Mouse (Mus musculus): ENCODE results near the gene Gria3. TPM values are rescaled to one million over a fixed set of nuclear protein-coding genes. Genes with fewer than 3 reads are reported as not detected.

Gria3 gene
- polyA plus RNA-seq, 1 experiment from 2014 or later: 19.1 TPM

DNA sequence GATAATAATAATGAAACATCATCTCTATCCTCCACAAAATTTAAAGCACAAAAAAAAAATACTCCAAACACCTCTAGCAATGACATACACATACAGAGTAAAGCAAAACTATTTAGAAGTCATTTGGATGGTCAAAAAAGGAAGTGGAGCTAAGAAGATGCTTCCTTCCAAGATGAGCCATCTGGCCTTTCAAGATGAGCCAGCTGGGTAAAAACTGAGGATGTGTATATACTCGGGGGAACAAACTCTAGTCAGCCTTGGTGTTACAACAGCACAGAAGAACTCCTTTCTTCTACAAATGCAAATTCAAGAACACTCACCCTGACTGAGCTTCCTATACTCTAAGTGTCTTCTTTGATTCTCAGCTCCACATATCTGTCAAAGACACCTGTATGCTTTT is 172.4 kb downstream of the Gria3 start:
- no peak for ATAC-seq (ENCODE audit: low FRiP score)
- Histone ChIP-seq H3K36me3 (no peaks in the 10 kb centered on the region), H3K9me3 (replicated peaks) (no peaks in the 10 kb centered on the region), H3K4me2 (no peak overlapping the region), H3K27me3 (replicated peaks) (no peaks in the 10 kb centered on the region), H3K9ac (replicated peaks) (no peak overlapping the region), H3K4me1 (no peaks in the 10 kb centered on the region), H3K27ac (replicated peaks) (no peak overlapping the region), H3K4me3 (replicated peaks) (no peak overlapping the region)
- 81% methylated on average over 1 of the region's 1 CpGs for WGBS

DNA sequence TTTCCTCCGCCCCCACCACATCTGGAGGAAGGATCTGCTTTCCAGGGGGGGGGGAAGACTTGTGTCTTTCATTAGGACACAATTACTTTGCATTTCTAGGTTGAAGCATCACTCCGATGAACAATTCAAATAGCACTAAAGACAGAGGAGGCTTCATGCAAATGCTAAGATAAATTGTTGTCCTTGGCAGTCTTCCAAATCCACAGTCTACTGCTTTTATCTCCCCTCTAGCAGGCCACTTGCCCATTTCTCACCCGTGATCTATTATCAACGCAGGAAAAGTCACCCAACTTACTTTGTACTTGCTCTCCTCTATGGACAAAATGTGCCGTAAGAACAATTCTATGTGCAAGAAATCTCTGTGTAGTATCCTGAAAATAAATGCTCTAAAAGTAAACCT is 178.1 kb downstream of the Gria3 start:
- H3K36me3 ChIP-seq: no peaks in the 10 kb centered on the region
- H3K4me1 ChIP-seq: no peaks in the 10 kb centered on the region
- no peaks in the 10 kb centered on the region for H3K27me3 ChIP-seq (replicated peaks)
- no peak overlapping the region for H3K9ac ChIP-seq (replicated peaks)
- H3K27ac ChIP-seq (replicated peaks): no peak overlapping the region
- no peaks in the 10 kb centered on the region for H3K9me3 ChIP-seq (replicated peaks)
- H3K4me3 ChIP-seq (replicated peaks): no peak overlapping the region
- no peak overlapping the region for H3K4me2 ChIP-seq
- no peak for ATAC-seq (ENCODE audit: low FRiP score)
- 51% methylated on average over 5 of the region's 5 CpGs for WGBS

DNA sequence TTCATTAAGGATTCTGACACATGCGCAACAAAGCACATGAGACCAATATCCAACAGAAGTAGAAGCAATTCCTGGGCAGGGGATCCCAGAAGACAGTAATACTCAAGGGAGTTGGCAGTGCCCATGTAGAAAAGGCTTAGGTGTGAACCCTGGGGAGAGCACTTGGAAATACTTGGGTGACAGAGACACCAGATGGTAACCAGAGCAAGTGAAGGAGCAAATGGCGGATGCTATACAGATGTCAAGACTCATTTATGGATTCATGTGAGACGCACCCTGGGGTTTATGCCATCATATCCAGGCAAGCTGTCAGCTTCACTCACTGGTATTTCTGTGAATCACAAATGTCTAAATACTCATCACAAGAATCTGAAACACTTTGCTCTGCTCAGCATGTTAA is 187.0 kb downstream of the Gria3 start:
- WGBS: 81% methylated on average over 3 of the region's 3 CpGs
- Histone ChIP-seq H3K4me2 (no peak overlapping the region), H3K9me3 (replicated peaks) (no peaks in the 10 kb centered on the region), H3K36me3 (no peaks in the 10 kb centered on the region), H3K27ac (replicated peaks) (no peak overlapping the region), H3K27me3 (replicated peaks) (no peaks in the 10 kb centered on the region), H3K4me1 (no peaks in the 10 kb centered on the region), H3K4me3 (replicated peaks) (no peak overlapping the region), H3K9ac (replicated peaks) (no peak overlapping the region)
- ATAC-seq (ENCODE audit: low FRiP score): no peak

DNA sequence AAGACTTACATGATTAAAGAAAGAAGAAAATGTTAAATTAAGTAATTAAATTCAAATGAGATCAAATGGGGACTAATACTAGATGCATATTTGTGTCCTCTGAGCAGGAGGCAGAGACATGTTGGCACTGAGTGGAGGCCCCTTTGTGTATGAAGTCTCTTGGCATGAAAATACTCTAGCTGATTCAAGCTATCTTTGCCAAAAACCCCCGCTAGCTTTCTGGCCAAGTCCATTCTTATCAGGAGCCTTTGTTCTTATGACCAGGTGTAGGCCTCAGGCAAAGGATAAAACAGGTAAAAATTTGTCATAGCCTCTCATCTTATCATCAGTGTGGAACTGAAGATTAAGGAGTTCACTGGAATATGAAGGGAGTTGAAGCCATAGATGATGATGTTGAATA is 206.5 kb downstream of the Gria3 start:
- no peak overlapping the region for H3K9ac ChIP-seq (replicated peaks)
- no peak overlapping the region for H3K27ac ChIP-seq (replicated peaks)
- no peaks in the 10 kb centered on the region for H3K36me3 ChIP-seq
- H3K27me3 ChIP-seq (replicated peaks): no peaks in the 10 kb centered on the region
- no peak overlapping the region for H3K4me3 ChIP-seq (replicated peaks)
- no peak overlapping the region for H3K4me2 ChIP-seq
- H3K9me3 ChIP-seq (replicated peaks): no peaks in the 10 kb centered on the region
- no peaks in the 10 kb centered on the region for H3K4me1 ChIP-seq
- no peak for ATAC-seq (ENCODE audit: low FRiP score)
- WGBS: 88% methylated on average over 1 of the region's 1 CpGs

DNA sequence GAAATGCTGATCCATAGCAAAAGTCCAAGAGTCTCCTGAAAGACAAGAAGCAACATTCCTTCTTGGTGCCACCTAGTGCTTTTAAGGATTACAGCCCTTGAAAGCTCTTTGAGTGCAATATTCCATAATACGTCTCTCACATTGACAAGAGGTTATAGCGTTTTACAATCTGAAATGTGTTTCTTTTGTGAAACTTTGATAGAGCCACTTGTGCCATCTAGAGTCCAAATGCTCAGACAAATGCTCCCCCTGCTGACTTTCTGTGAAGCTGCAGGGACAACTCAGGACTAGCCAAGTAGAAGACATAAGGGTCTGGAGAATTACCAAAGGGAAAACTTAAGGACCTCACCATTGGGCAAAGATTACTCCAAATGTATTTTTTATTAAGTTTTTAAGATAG is 214.3 kb downstream of the Gria3 start:
- Histone ChIP-seq H3K4me2 (no peak overlapping the region), H3K36me3 (no peaks in the 10 kb centered on the region), H3K27ac (replicated peaks) (no peak overlapping the region), H3K9me3 (replicated peaks) (no peaks in the 10 kb centered on the region), H3K27me3 (replicated peaks) (no peaks in the 10 kb centered on the region), H3K4me1 (no peaks in the 10 kb centered on the region), H3K9ac (replicated peaks) (no peak overlapping the region), H3K4me3 (replicated peaks) (no peak overlapping the region)
- 33% methylated on average over 2 of the region's 2 CpGs for WGBS
- ATAC-seq (ENCODE audit: low FRiP score): no peak; the same call in 1 of the 2 replicates

DNA sequence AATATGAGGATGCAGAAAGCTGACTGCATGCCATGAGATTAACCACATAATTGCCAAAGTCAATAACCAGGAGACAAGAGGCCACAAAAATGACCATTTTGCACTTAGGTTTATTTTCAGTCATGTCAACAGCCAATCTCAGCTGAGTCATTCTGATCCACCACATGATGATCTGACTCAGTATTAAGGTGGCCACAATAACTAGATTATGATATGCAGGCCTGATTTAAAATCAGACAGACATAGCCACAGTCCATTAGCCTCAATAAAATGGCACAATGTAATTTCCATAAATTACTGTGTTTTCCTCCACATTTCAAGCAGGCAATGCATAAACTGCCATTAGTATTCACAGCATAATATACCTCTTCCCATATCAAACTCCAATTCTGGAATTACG is 216.3 kb downstream of the Gria3 start:
- no peak overlapping the region for H3K4me2 ChIP-seq
- no peak overlapping the region for H3K27ac ChIP-seq (replicated peaks)
- H3K9me3 ChIP-seq (replicated peaks): no peaks in the 10 kb centered on the region
- H3K4me3 ChIP-seq (replicated peaks): no peak overlapping the region
- WGBS: 74% methylated on average over 1 of the region's 1 CpGs
- no peak overlapping the region for H3K9ac ChIP-seq (replicated peaks)
- H3K36me3 ChIP-seq: no peaks in the 10 kb centered on the region
- no peaks in the 10 kb centered on the region for H3K27me3 ChIP-seq (replicated peaks)
- ATAC-seq (ENCODE audit: low FRiP score): no peak
- H3K4me1 ChIP-seq: no peaks in the 10 kb centered on the region

DNA sequence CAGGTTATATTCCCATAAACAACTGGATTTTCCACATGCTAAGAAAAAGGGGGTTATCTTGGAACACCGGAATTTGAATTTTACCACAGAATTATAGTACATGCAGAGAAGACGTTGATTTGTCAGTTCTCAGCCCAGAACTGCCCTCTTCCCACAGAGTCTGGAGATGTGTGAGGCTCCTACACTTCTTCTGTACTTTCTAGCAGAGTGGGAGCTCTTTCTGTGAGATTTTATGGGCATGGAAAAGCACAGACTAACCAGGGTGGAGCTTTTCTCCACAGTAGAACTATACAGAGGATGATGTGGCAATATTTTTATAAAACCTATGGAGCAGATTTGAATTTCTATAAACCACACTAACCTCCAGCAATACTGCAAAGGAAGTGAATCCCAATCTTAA is 217.7 kb downstream of the Gria3 start:
- H3K36me3 ChIP-seq: no peaks in the 10 kb centered on the region
- no peak overlapping the region for H3K27ac ChIP-seq (replicated peaks)
- no peaks in the 10 kb centered on the region for H3K27me3 ChIP-seq (replicated peaks)
- H3K4me3 ChIP-seq (replicated peaks): no peak overlapping the region
- 88% methylated on average over 2 of the region's 2 CpGs for WGBS
- ATAC-seq (ENCODE audit: low FRiP score): no peak
- H3K9me3 ChIP-seq (replicated peaks): no peaks in the 10 kb centered on the region
- no peak overlapping the region for H3K9ac ChIP-seq (replicated peaks)
- H3K4me1 ChIP-seq: no peaks in the 10 kb centered on the region
- H3K4me2 ChIP-seq: no peak overlapping the region

DNA sequence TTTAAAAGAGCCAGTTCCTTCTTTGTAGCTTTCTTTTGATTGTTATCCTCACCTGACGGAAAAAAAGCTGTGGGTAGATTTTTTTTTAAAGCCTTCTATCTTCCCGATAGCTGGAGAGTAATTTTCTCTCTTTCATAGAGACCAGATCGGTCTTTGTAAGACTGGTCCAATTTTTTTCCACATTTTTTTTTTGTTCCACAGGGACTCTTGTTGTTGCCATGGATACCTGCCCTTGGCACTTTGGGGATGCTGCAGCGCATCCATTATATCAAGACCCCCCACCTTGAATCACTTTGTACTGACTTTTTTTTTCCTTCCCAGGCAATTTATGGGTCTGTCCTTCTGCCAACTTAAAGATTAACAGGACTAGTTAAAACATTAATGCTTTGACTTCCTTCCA is 232.9 kb downstream of the Gria3 start:
- Histone ChIP-seq H3K4me1 (no peaks in the 10 kb centered on the region), H3K27me3 (replicated peaks) (no peaks in the 10 kb centered on the region), H3K9me3 (replicated peaks) (no peaks in the 10 kb centered on the region), H3K36me3 (no peaks in the 10 kb centered on the region), H3K9ac (replicated peaks) (no peak overlapping the region), H3K4me3 (replicated peaks) (no peak overlapping the region), H3K4me2 (no peak overlapping the region), H3K27ac (replicated peaks) (no peak overlapping the region)
- ATAC-seq (ENCODE audit: low FRiP score): no peak
- 43% methylated on average over 4 of the region's 4 CpGs for WGBS

DNA sequence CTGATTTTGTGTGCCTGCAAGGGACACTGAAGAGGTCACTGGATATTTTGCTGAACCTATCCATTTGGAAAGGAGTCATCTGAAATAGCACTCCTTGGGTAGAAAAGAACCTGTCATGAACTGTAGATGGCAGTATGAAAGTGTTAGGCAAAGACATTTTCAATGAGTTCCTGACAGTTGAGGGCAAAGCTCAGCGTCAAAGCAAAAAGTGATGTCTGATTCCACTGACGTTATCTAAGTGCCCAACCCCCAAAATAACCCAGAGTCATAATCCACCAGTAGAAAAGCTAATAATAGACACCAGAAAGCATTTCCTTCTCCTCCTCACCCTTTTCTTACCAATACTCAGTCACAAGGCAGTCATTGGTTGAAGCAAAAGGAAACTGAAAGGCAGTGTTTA is 244.3 kb downstream of the Gria3 start:
- ATAC-seq (ENCODE audit: low FRiP score): no peak
- WGBS: 51% methylated on average over 2 of the region's 2 CpGs
- no peak overlapping the region for H3K27ac ChIP-seq (replicated peaks)
- no peak overlapping the region for H3K4me3 ChIP-seq (replicated peaks)
- H3K27me3 ChIP-seq (replicated peaks): no peaks in the 10 kb centered on the region
- H3K4me1 ChIP-seq: no peaks in the 10 kb centered on the region
- H3K36me3 ChIP-seq: no peaks in the 10 kb centered on the region
- no peak overlapping the region for H3K9ac ChIP-seq (replicated peaks)
- no peak overlapping the region for H3K4me2 ChIP-seq
- H3K9me3 ChIP-seq (replicated peaks): no peaks in the 10 kb centered on the region

DNA sequence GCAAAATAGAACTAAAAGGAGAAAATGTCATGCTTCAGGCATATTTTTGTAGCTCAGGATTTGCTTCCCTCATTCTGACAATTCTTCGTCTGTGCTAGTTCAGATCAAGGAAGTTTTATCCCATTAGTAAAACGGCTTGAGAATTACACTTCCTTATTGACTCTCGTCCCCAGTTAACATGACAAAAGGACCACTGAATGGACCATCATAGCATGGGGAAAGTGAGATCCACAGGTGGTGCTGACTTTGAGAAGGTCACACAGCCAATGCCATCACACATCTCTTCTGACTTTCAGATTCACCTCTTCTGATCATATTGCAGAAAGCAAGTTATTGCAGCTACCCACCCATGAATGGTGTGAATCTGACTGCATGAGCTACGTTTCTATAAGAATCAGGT is 257.1 kb downstream of the Gria3 start:
- H3K9ac ChIP-seq (replicated peaks): no peak overlapping the region
- ATAC-seq (ENCODE audit: low FRiP score): no peak
- H3K9me3 ChIP-seq (replicated peaks): no peaks in the 10 kb centered on the region
- no peaks in the 10 kb centered on the region for H3K4me1 ChIP-seq
- no peak overlapping the region for H3K27ac ChIP-seq (replicated peaks)
- no peak overlapping the region for H3K4me3 ChIP-seq (replicated peaks)
- H3K36me3 ChIP-seq: no peaks in the 10 kb centered on the region
- H3K4me2 ChIP-seq: no peak overlapping the region
- 59% methylated on average over 4 of the region's 4 CpGs for WGBS
- no peaks in the 10 kb centered on the region for H3K27me3 ChIP-seq (replicated peaks)

DNA sequence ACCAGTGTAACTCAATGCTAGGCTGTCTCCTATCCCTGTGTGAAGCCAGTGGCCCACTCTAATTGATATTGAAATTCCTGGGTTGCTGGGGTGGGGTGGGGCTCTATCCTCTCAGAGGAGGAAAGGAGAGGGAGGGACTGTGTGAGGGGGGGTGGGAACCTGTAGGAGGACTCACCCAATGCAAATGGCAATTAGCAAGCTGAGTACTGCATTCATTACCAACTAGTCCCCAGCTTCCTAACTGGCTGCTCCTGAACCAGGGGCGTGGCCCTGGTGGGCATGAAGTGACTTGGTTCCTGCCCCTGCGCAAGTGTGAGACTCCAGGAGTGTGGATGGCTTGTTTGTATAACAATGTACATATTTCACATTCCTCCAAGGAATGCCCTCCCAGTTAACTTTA is 288.2 kb downstream of the Gria3 start:
- H3K4me1 ChIP-seq: no peaks in the 10 kb centered on the region
- ATAC-seq (ENCODE audit: low FRiP score): no peak
- WGBS: 79% methylated on average over 2 of the region's 2 CpGs
- no peaks in the 10 kb centered on the region for H3K27me3 ChIP-seq (replicated peaks)
- no peaks in the 10 kb centered on the region for H3K36me3 ChIP-seq
- no peak overlapping the region for H3K4me2 ChIP-seq
- H3K4me3 ChIP-seq (replicated peaks): no peak overlapping the region
- no peak overlapping the region for H3K9ac ChIP-seq (replicated peaks)
- no peaks in the 10 kb centered on the region for H3K9me3 ChIP-seq (replicated peaks)
- no peak overlapping the region for H3K27ac ChIP-seq (replicated peaks)

DNA sequence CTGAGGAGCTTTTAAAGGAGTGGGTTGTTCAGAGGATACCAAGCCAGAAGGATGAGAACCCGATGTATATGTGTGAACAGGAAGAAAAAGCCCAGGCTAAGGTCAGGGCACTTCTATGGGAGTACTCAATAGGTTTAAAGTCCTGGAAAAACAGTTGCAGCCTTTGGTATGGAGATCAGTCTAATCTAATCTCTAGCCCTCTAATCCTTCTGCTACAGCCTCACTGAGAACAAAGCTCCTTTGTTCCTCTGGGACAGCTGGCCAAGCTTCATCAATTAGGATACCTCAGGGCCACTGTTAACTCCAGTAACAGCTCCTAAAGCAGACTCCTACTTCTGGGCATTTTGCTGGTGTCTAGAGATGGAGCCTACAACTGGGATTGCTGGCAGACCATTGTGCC is 291.4 kb downstream of the Gria3 start:
- H3K9me3 ChIP-seq (replicated peaks): no peaks in the 10 kb centered on the region
- no peak overlapping the region for H3K27ac ChIP-seq (replicated peaks)
- ATAC-seq (ENCODE audit: low FRiP score): no peak
- 48% methylated on average over 1 of the region's 1 CpGs for WGBS
- no peaks in the 10 kb centered on the region for H3K27me3 ChIP-seq (replicated peaks)
- no peak overlapping the region for H3K4me2 ChIP-seq
- H3K4me3 ChIP-seq (replicated peaks): no peak overlapping the region
- no peaks in the 10 kb centered on the region for H3K4me1 ChIP-seq
- H3K36me3 ChIP-seq: no peaks in the 10 kb centered on the region
- no peak overlapping the region for H3K9ac ChIP-seq (replicated peaks)

Data from neural tube, embryonic 15.5 days (tissue).